Mouse (Mus musculus): ENCODE measurements around the gene Ccdc57. TPM values are rescaled to one million over a fixed set of nuclear protein-coding genes. Genes with fewer than 3 reads are reported as not detected.

The Ccdc57 gene
- polyA plus RNA-seq, 1 experiment = 7.2 TPM

DNA sequence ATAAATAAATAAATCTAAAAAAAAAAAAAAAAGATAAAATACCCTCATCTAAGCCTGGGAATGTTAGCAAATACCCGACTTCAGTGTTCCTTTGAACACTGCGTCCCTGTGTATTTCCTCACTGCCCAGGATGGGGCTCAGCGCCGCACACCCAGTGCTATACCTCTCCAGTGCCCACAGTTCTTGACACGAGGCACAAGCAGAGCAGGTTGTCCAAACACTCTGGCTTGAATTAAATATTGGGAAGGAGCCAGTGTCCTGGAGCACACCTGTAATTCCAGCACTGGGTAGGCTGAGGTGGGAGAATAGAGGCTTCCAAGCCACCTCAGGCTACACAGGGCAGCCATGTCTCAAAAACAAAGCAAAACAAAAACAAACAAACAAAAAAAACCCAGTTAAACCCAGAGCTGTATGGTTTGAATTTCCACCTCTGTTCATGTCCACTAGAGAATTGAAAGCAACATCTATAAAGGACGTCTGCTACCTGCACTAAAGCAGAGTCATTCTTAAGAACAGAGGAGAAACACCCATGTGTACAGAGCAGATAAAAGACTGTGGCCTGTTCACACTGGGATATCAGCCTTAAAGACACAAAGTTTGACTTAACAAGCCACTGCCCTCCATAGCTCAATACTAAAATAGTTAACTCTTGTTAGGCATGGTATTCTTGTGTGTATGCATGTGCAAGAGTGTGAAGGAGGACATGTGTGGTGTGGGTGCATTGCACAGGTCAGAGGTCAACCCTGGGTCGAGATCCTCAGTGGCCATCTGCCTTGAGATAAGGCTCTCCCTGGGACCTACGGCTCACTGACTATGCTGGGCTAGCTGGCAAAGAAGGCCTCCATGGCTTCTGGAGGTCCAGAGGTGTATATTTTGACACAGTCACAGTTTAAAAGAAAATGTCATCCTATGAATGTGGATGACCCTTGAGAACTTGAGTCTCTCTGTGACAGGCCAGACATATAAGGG is 32.1 kb downstream of the Ccdc57 start:
- DNase-seq (ENCODE audit: low read depth) = no peak
- TF ChIP-seq CTCF (IDR thresholded peaks at IDR 0.05; ENCODE audit: borderline replicate concordance, extremely low read depth, insufficient read depth, insufficient read length) = no peak
- TF ChIP-seq POLR2A (IDR thresholded peaks at IDR 0.05; ENCODE audit: borderline replicate concordance, extremely low read depth, insufficient read depth, insufficient read length, poor library complexity, severe bottlenecking) = no peak

DNA sequence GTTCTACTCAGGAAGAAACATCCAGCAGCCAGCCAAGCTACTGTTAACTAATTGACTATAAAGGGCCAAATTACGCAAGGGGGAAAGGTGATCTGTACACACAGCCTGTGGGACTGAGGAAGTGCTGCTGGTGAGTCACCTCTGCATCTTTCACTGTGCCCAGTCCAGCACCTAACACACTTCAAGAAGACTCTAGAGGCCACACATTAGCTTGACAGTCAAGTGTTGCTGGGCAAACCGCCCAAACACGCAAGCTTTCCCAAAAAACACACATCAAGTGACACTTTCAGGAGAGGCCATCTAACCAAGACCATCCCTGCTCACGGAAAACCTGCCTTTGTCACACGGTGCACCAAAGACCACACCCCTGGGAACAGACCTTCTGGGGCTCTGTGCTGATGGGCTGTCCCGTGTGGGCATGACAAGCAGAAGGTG is 34.5 kb downstream of the Ccdc57 start:
- TF ChIP-seq CTCF (IDR thresholded peaks at IDR 0.05; ENCODE audit: borderline replicate concordance, extremely low read depth, insufficient read depth, insufficient read length) (no peak), POLR2A (IDR thresholded peaks at IDR 0.05; ENCODE audit: borderline replicate concordance, extremely low read depth, insufficient read depth, insufficient read length, poor library complexity, severe bottlenecking) (no peak)

DNA sequence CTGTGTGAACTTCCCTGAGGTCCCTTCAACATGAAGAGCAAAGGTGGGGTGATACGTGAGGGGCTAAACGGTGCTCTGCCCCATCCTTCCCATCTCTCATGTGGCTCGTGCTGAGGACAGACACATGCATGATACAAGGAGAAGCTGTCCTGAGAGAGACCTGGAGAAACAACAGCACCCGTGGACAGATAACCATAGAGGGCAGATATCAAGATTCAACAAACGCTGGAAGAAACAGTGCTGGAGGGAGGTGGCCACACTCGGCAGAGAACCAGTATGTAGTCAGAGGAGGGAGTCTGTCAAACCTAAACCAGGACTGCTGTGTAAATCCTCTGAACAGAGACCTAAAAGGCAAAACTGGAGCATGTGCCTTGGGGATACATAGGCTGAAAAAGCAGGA is 37.2 kb downstream of the Ccdc57 start:
- DNase-seq (ENCODE audit: low read depth) = no peak
- no peak for TF ChIP-seq CTCF (IDR thresholded peaks at IDR 0.05; ENCODE audit: borderline replicate concordance, extremely low read depth, insufficient read depth, insufficient read length)
- TF ChIP-seq POLR2A (IDR thresholded peaks at IDR 0.05; ENCODE audit: borderline replicate concordance, extremely low read depth, insufficient read depth, insufficient read length, poor library complexity, severe bottlenecking) = no peak

More for the DNA sequence above, 34.5 kb downstream of the Ccdc57 start:
- no peak for DNase-seq (ENCODE audit: low read depth)

DNA sequence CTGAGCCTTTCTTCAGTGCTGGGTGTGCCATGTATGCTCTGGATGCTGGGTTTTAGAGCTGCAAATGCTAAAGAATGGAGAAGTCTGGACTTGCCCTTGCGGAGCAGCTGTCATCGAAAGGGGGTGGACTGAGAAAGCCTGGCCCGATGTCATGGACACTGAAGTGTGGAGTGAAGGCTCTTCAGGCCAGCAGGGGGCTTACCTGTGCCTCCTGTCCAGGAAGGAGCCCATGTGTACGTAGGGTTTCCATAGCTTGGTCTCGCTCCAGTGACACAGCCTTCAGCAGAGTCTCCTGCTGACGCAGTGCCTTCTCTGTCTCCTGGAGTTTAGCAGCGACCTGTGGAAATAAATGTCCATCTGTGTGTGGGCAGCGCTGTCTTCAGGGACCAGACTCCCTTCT is 38.3 kb downstream of the Ccdc57 start:
- TF ChIP-seq CTCF (IDR thresholded peaks at IDR 0.05; ENCODE audit: borderline replicate concordance, extremely low read depth, insufficient read depth, insufficient read length) = no peak
- TF ChIP-seq POLR2A (IDR thresholded peaks at IDR 0.05; ENCODE audit: borderline replicate concordance, extremely low read depth, insufficient read depth, insufficient read length, poor library complexity, severe bottlenecking) = no peak
- no peak for DNase-seq (ENCODE audit: low read depth)

DNA sequence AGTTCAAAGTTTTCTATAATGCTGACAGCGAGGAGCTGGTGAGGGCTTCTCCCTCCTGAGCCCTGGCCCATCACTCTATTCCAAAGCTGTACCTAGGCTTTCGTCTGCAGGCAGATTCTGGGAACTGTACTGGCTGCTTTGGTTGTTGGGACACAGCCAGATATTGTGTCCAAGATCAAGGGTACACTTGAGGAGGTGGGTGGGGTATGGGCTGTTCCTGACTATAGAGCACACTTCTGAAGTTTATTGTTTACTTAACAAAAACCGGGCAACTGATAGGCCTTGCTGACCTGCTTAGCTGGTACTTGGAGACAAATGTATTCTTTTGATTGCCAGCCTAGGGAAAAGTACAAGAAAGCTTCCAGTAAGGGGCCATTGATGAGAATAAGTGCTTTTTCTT is 43.5 kb downstream of the Ccdc57 start:
- peak; percentile 1 for DNase-seq (ENCODE audit: low read depth)
- TF ChIP-seq CTCF (IDR thresholded peaks at IDR 0.05; ENCODE audit: borderline replicate concordance, extremely low read depth, insufficient read depth, insufficient read length) (no peak), POLR2A (IDR thresholded peaks at IDR 0.05; ENCODE audit: borderline replicate concordance, extremely low read depth, insufficient read depth, insufficient read length, poor library complexity, severe bottlenecking) (no peak)

DNA sequence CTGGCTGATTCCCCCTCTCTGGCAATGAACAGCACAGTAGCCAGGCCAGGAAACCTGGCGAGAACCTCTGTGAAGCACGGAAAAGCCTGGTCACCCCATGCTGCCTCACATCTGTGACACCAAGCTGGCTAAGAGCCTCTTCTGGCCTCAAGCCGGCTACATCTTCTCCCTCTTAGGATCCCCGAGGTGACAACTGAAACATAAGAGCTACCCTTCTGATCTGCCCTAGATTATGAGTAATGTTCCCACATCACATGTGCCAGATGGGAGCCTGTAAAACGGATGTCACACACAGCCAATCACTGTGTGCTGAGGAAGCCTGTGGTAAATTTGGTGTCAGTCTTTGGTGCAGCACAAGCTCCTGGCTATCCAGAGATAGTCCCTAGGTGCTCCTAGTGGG is 44.0 kb downstream of the Ccdc57 start:
- no peak for DNase-seq (ENCODE audit: low read depth)

DNA sequence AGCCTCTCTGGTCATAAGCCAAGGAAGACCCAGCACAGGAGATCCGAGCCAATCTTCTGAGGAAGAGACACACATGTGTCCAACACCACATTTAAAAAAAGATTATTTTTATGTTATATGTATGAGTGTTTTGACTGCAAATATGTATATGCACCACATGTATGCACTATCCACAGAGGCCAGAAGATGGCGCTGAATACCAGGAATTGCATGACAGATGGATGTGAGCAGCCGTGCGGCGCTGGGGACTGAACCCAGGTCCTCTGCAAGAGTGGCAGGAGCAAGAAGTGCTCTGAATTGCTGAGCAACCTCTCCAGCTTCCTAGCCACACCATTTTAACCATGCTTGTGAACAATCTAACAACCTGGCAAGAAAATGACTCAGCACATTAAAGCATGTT is 45.2 kb downstream of the Ccdc57 start:
- no peak for DNase-seq (ENCODE audit: low read depth)
- TF ChIP-seq POLR2A (IDR thresholded peaks at IDR 0.05; ENCODE audit: borderline replicate concordance, extremely low read depth, insufficient read depth, insufficient read length, poor library complexity, severe bottlenecking) (no peak), CTCF (IDR thresholded peaks at IDR 0.05; ENCODE audit: borderline replicate concordance, extremely low read depth, insufficient read depth, insufficient read length) (no peak)

More for the DNA sequence above, 44.0 kb downstream of the Ccdc57 start:
- no peak for TF ChIP-seq CTCF (IDR thresholded peaks at IDR 0.05; ENCODE audit: borderline replicate concordance, extremely low read depth, insufficient read depth, insufficient read length)

DNA sequence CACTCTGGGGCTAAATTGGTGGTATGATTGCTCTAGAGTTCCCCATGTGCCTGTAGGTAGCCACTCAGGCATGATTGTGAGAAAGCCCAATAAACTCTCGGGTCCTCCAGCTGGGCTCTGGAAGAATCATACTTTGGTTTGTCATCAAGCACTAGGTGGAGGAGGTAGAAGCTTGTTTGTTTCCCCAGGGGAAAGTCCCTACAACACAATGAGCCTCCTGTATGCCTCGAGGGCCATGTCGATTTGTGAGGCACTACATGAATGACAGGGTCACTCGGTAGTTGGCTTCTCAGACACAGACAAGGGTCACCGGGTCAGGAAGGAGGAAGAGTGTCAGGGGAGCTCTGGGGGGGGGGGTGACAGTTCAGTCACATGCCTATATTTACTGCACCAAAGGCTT is 46.2 kb downstream of the Ccdc57 start:
- TF ChIP-seq CTCF (IDR thresholded peaks at IDR 0.05; ENCODE audit: borderline replicate concordance, extremely low read depth, insufficient read depth, insufficient read length) (no peak), POLR2A (IDR thresholded peaks at IDR 0.05; ENCODE audit: borderline replicate concordance, extremely low read depth, insufficient read depth, insufficient read length, poor library complexity, severe bottlenecking) (no peak)
- DNase-seq (ENCODE audit: low read depth) = no peak

DNA sequence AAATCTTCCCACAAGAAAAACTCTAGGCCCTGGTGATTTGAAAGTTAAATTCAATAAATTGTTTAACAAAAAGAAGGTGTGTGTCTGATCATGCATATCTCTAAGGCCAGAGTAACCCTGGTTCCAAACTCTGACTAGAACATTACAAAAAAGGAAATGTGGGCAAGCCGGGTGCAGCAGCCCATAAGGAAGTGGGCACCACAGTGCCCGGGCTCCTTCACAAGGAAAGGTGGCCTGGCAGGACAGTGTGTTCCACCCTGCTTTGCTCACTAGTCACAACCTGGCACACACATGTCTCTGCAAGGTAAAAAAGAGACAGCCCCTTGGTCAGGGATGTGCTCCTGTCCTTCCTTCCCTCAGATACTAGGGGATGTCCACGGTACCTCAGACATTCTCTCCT is 49.1 kb downstream of the Ccdc57 start:
- no peak for DNase-seq (ENCODE audit: low read depth)
- TF ChIP-seq POLR2A (IDR thresholded peaks at IDR 0.05; ENCODE audit: borderline replicate concordance, extremely low read depth, insufficient read depth, insufficient read length, poor library complexity, severe bottlenecking) = no peak
- no peak for TF ChIP-seq CTCF (IDR thresholded peaks at IDR 0.05; ENCODE audit: borderline replicate concordance, extremely low read depth, insufficient read depth, insufficient read length)

DNA sequence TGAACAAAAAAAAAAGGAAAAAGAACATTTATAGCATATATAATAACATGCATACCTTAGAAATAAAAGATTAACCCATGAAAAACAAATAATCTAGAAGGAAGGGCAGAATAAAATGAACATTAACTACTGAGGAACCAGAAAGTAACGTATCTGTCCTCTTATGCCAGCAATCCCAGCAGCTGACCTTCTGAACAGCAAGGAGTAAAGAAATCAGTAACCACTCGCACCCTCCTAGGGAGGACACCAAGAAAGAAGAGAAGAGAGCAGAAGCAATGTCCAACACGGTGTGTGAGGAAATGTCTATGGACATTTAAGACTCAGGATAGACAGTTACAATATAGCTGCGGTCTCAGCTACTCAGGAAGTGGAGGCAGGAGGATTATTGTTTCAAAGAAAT is 49.7 kb downstream of the Ccdc57 start:
- DNase-seq (ENCODE audit: low read depth) = no peak
- no peak for TF ChIP-seq POLR2A (IDR thresholded peaks at IDR 0.05; ENCODE audit: borderline replicate concordance, extremely low read depth, insufficient read depth, insufficient read length, poor library complexity, severe bottlenecking)

DNA sequence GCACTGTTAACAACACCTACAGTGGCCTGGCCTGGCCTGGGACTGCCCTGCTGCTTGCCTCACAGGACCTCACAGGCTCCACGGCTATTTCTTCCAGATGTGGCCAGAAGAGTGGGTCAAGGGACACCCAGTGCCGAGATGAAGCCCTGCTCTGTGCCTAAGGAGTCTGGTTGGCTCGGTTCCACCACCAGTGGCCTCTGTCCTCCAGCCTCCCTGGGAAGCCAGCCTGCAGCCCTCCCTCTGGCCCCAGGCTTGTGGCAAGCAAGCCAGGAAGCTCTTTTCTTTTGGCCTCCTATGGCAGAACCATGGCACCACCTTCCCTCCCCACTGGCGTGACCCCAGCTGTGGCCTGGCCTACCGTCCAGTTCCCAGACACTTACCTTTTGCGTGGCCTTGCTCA is 59.5 kb downstream of the Ccdc57 start:
- TF ChIP-seq CTCF (IDR thresholded peaks at IDR 0.05; ENCODE audit: borderline replicate concordance, extremely low read depth, insufficient read depth, insufficient read length) (no peak), POLR2A (IDR thresholded peaks at IDR 0.05; ENCODE audit: borderline replicate concordance, extremely low read depth, insufficient read depth, insufficient read length, poor library complexity, severe bottlenecking) (no peak)
- DNase-seq (ENCODE audit: low read depth) = no peak

DNA sequence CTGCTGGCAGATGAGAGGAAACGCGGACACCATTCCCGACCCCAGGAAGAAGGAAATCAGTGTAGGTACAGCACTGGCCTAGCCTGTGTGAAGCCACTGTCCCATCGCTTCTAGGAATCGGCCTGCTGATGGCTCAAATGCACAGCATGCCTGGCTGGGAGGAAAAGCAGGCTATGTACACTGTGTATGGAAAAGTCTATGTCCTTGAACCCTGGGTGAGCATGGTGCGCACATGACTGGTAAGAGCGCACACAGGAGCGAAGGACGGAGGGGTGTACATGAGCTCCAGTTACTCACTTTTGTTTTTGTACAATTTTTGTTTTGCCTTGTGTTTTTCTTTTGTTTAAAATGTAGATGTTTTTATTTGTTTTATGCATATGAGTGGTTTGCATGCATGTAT is 61.2 kb downstream of the Ccdc57 start:
- no peak for TF ChIP-seq POLR2A (IDR thresholded peaks at IDR 0.05; ENCODE audit: borderline replicate concordance, extremely low read depth, insufficient read depth, insufficient read length, poor library complexity, severe bottlenecking)
- TF ChIP-seq CTCF (IDR thresholded peaks at IDR 0.05; ENCODE audit: borderline replicate concordance, extremely low read depth, insufficient read depth, insufficient read length) = no peak
- DNase-seq (ENCODE audit: low read depth) = no peak

Measured in brain, embryonic 14.5 days (tissue).